Mouse (Mus musculus) left cerebral cortex, adult 9 months (tissue): ENCODE data around the gene Umad1.

ENCODE experiments used
- DNase-seq, 2 experiments: peaks; one replicate each; pipeline ENCODE4 v3.0.0; 2022; ENCODE audit warnings: low spot score in 2 of 2

The Umad1 gene

DNA sequence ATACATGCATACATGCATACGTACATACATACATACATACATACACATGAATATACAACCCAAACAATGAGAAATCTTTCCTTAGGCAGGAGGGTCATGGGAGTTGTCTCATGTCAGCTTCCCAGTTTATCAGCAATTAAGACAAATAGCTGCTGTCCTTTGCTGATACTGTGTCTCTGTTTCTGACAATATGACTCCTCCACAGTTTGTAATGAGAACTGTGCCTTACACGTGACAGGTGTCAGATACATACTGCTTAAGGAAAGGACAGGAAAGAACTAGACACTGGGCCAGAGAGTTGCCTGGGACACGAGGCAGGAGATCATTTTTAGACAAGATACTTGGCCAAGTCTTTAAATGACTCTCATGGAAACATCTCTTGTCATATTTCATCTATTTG is 215.2 kb downstream of the Umad1 start:
- DNase-seq = no peak

DNA sequence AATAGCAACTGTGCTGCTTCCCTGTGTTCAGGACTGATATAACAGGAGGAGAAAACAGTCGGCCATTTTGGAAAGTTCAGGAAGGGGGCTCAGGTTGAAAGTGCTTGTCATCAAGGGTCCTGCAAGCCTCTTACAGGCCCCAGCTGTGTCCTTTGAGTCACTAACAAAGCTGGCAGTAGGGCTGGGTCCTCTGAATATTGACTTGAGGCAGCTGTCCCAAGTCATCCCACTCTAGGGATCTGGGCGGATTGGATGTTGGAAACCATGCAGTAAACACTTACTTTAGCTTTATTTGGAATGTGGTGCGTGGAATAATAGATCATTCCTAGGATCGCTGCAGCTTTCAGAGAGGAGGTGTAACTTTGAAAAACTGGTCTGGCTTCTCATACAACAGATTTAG is 215.7 kb downstream of the Umad1 start:
- DNase-seq = no peak

DNA sequence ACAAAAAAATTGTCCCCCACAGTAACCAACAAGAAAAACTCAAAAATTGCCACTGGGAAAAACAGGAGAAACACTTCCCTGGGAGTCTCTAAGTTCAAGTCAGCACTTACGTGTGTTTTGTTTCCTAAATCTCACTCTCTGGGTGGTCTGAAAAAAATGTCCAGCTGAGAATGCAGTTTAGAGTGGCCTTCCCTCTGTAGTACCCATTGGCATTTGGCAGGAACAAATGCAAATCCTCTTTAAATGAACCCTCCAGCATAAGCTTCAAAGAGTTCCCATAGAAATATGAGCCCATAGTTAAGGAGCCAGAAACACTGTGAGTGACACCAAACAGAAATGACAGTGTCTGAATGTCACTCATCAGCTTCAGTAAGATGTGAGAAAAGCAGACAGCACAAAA is 220.1 kb downstream of the Umad1 start:
- DNase-seq = no peak

DNA sequence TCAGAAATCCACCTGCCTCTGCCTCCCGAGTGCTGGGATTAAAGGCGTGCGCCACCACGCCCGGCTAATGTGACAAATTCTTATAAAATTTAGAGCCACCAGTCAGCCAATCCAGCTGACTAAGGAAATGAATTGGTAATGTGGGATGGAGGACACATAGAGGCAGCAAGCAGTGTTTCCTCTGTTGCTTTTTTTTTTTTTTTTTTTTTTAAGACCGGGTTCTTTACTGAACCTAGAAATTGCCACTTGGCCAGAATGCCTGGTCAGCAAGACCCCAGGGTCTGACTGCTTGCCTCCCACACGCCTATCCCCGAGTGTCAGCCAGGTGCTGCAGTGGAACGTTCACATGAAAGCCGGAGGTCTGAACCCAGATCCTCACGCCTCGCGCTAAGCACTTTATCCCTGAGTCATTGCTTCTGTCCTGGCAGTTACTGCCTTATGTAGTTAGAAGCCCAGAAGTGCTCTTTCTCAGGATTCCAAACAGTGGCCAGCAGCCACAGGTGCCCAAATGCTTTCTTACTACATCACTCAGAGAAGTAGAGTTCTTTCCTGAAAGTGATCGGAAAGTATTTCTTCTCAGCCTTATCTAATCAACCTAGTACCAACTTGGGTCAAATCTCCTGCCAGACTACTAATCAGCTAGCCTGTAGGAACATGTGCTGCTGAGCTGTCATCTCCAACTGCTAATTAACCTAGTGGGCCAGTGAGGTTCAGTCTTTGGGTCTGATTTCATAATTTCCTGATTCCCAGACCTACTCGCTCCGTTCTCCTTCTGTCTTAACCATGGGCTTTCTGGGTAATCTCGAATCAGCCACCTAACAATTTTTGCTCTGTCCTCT is 225.6 kb downstream of the Umad1 start:
- no peak for DNase-seq

DNA sequence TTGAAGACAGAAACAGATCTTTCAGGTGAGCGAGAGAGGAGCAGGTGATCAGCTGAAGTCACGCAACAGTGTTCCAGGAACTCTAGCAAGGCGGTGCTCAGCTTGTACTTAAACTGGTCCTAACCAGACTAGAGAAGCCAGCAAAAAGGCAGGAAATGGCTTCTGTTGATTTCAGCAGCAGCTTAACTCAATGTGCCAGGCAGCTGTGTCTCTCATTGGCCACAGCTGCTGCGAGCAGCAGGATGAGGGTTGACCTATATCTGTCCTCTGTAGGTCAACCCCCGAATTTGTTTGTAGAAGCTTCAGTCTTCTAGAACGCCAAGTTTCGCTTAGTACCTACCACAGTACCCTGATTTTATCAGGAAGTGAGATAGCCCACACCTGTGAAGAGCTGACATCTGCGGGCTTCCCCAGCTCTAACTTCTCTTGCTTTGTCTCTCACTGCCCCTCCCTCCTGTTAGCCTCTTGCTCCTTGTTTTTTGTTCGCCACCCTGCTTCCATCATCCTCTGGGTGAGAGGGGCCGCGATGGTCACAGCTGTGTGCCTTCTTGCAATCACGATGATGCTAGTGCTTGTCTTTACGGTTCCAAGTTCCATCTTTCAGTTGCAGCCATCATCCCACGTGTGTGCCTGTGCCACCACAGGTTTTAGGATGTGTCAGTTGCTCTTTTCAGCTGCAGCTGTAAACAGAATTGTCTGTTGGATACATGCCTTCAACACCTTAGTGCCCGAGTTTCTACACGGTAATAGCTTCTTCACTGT is 226.5 kb downstream of the Umad1 start:
- DNase-seq = no peak

DNA sequence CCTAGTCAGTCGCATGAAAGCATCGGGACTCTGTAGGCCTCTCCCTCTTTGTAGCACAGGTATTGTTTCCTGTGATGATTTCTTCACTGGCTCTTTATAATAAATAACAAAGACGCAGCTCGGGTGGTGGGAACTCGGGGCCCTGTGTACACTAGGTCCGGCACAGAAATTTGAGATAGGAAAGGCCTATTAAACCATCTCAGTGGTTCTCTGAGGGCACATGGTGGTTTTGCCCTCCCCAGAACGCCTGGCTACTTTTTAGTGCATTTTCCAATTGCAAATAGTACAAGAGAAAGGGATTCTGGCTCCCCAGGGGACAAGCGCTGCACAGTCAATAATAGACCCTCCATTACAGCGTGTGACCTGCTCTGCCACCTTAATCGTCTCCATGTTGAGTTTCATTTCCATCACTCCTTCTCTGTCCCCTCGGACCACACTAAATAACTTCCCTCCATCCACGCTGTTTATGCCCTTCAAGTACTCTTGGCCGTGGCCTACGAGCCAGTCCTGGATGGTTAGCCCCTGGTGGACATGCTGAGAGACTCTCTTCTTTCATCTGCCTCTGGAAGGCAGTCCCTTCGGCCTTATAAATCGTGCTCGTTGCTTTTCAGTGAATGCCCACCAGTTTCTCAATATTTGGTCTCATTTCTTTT is 227.4 kb downstream of the Umad1 start:
- no peak for DNase-seq

DNA sequence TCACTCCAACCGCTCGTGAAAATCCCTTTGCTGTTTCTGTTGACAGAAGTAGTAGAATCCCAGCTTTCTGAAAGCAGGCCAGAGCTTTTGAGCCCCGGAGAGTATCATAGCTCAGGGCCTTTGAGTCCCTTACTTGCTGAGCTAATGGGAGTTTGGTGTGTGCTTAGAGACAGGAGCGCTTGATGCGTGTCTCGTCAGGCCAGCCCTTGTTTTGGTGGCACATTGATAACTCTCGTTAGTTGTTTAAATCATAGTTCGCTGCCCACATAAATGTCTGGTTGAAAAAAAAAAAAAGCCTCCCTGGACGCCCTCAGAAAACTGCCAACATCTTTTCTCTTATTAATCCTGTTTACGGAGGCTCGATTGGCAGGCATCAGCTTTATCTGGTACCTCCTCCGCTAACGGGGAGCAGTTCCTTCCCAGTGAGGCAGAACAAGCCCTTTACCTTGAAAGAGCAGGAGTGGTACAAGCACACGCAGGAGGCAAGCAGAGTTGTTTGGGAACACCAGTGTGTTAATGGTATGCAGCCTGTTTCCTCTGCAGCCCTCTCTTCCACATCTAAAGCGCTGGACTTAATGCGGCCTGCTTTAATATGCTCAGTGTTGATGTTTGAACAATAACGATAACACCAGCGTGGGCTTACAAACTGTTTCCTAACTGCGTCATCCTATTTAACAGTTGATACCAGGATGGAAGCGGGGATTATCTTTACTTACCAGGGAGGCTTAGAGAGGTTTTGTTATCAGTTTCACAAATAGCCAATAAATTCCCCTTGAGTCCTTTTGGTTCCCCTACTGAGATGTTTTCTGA is 228.2 kb downstream of the Umad1 start:
- DNase-seq = no peak

DNA sequence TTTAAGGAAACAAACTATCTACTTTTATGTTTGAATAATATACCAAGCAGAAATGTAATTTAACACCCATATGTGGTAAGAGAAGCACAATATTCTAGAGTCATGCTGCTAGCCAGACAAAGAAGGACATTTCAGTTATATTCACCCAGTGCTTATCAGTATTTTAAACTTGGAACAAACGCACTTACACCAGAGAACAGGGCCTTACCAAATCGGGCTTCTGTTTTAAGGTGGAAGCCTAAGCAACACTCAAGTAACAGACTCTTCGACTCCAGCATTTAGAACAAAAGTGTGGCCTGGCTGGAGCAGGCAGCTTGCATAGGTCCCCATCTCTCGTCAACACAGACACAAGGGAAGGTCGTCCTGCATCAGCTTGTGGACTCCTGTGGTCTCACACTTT is 229.2 kb downstream of the Umad1 start:
- no peak for DNase-seq

DNA sequence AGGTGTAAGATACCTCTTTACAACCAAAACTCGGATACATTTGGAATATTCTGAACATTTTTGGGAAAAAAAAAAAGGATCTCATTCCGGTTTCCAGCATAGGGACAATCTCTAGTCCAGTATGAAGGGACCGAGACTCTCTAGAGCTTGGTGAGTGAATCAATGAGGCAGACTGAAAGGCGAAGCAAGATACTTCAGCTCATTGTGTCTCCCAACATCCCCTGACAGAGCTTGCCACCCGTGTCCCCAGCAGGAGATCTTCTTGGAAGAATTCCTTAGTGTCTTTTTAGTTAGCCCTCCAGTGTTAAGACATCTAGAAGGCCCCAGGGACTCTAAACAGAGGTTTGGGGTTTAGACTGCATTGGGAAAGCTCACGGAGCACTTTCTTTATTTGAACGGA is 230.2 kb downstream of the Umad1 start:
- DNase-seq = no peak

DNA sequence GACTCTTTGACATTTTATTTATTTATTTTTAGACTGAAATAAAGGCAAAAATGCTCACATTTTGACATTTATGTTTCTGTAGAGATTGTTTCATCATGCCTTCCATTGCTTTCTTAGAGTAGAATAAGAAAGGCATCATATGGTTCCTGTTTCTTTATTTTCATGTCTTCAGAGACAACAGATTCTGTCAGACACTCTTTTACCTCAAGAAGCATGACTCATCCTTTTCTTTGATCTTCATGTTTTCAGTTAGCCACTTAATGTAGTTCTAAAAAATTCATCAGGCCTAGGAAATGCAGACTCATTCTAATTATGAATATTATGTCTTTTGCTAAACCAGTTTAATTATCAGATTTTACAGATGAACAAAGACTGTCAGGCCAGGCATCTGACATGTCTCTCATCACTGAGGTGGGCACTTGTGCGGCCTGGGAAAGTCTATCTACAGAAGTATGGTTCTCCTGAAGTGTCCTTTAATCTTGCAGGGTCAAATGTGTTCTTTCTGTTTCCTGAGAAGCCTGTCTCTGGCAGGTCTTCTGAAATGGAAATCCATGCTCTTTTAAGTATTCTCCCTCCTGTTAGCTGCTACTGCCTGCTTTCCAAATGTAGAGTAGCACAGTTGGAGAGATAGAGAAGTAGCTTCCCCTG is 231.0 kb downstream of the Umad1 start:
- no peak for DNase-seq

DNA sequence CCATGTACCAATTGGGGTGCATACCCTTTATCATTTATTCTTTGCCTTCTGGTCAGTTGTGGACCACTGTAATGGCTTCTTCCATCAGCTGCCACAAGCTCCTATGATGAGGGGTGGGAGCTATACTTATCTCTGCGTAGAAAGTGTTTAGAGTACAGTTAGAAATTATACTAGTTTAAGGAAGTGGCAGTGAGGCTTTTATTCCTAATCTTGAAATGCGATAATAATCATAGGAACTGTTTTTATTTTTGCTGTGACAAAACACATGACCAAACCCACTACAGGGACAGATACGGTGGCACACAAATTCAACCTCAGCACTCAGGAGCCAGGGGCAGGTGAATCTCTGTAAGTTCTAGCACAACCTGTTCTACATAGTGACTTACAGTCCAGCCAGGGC is 233.2 kb downstream of the Umad1 start:
- no peak for DNase-seq

DNA sequence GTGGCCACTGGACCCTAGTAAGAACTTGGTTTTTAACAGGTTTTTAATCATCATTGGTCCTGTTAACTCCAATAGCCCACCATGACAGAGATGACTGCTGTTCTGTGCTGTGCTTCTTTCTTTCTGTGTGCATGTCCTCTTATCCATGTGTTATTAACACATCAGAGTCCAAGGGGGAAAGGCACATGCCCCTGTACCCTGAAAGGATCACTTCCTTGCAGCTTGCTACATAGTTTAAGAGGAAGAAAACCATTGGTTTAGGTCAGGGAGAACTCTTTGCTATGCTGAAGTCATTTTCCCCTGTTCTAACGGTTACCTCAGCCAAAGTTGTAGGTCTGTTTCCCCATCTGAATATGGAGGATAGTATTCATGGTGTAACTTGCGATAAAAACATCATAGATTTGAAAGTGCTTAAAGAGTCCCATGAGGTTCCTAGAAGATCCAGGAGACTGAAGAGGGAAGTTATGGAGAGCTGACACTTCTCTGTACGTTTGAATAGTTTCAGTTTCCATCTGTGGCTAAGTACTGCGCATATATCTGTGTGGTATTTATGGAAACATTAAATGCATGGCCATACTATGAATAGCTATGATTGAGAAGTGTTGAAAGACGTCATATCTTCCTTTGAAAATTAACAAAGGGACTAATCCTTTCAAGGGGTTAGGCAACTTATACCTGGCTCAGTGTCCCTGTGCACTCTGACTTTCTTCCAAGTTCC is 236.2 kb downstream of the Umad1 start:
- DNase-seq = no peak

DNA sequence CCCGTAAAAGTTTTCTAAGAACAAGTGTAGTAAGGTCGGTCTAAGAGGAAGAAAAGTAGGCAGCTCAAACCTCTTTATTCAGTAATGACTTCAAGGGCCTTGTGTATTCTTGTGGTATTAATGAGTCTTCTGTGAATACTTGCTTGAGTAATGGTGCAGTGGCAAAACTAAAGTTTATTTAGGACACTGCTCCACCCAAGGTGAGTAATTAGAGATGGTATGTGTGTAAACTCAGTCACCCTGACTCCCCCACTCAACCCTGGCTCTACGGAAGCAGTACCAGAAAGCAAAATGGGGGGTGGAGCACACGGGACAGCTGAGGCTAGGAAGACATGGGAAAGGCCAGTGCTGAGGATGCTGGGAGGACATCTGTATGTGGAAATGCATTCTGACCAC is 236.7 kb downstream of the Umad1 start:
- DNase-seq = no peak

DNA sequence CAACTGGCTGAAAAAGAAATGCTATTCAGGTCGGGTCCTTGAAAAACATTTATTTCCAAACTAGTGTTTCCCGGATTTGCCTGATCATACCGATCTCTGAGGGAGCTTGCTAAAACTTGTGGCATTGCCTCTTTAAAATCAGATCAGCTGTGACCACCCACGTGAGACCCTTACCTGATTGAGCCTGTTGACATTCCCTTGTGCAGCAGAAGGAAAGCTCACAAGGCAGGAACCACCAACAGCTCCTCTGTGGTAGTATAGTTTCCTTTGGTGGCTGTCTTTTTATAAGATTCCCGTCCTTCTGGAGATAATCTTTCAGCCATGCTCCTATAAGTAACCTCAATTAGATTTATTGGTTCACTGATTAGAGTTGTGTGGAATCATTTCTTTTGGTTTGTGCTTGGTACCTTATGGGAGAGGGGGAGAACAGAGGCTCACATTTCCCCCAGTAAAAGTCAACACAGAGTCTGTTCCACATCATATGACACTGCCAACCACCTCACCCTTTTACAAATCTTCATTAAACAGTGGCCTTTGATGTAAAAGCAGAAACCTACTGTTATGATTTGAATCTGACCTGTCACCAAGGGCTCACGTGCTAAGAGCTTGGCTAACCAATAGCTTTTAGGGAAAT is 238.3 kb downstream of the Umad1 start:
- no peak for DNase-seq

DNA sequence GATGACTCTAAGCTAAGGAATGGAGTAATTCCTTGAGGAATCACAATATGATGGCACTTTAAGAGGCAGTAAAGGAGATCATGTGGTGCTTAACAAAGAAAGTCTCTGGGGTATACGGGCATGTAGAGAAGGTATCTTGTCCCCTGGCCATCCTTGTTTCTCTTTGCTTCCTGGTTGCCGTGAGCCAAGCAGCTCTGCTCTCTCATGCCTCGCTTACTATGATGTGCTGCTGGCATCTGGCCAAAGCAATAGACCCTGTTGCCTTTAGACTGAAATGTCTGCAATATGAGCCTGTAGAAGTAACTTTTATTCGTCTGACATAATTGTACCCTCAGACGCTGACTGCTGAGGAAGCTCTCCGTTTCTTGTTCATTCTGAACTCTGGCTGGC is 238.8 kb downstream of the Umad1 start:
- DNase-seq = no peak

DNA sequence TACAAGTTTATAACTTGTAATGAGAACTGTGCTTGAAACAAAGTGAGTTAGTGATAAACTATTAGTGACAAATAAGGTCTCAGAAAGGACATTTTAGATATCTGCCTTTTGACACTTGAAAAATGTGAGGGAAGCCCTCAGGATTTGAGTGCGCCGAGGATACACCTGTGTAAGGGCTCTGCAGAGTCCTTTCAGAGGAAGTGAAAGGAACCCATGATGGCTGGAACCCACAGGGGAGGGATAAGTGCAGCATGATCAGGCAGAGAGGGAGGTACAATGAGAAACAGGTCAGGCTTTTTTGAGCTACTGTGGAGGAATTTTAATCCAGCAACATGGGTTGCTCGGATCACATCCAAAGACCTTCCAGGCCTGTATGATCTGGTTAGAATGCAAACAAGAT is 239.9 kb downstream of the Umad1 start:
- DNase-seq = no peak

DNA sequence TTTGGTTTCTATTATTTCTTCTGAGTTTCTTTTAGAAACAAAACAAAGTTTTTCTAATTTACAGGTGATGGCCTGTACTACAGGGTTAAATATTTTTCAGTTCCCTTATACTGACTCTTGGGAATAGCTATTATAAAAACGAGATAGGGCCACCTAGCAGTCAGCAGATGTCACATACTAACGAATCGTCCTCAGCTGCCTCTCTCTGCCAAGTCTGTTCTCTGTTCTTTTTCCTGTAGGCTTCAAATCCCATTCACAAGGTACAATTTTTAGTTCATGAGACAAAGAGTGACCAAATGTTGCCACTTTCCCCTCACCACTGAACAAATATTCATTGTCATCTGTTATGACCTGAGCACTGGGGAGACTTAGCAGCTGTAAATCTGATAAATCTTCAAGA is 244.9 kb downstream of the Umad1 start:
- no peak for DNase-seq

DNA sequence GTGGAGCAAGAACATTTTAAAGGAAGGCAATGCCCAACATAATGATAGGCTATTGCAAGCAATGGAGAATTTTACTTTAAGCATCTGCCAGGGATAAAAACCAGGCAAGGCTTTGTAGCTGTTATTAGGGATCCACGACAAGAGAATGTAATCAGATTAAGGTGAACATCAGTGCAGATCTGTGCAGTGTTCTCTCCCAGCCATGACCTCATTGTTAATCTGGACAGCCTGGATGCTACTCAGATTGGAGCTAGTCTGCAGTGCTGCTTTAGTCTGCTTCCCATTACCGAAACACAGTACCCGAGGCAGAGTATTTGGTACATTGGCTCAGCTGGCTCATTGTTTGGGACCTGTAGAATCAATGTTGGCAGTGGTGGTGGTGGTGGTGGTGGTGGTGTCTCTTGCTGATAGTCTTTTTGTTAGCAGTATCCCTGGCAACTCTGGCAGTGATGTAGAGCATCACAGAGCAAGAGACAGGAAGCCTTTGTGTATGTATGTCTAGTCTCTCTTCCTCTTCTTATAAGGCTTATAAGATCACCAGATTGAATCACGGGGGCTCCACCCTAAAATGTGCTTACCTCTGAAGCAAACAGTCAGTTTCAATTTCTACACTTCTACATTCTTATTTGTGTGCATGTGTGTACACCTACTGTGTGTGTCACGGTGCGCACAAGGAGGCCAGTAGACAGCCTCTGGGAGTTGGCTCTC is 245.6 kb downstream of the Umad1 start:
- no peak for DNase-seq

DNA sequence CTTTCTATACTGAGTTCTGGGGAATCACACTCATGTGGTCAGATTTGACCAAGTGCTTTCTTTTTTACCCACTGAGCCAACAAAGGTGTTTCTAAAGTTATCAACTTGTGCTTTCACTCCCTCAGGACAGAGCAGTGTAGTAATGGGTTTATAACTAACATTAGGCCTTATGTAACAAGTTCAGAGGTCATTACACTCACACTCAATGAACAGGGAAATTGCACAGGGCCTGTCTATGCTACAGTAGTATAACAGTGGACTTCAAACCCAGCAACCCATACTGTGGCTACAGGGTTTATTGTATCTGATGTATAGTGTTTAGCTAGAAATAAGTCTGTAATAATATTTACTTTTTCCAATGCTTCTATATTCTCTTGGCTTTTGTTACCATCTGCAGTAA is 247.5 kb downstream of the Umad1 start:
- no peak for DNase-seq
